ENCODE assay signal across 18 mouse cellular contexts in the genomic region with DNA sequence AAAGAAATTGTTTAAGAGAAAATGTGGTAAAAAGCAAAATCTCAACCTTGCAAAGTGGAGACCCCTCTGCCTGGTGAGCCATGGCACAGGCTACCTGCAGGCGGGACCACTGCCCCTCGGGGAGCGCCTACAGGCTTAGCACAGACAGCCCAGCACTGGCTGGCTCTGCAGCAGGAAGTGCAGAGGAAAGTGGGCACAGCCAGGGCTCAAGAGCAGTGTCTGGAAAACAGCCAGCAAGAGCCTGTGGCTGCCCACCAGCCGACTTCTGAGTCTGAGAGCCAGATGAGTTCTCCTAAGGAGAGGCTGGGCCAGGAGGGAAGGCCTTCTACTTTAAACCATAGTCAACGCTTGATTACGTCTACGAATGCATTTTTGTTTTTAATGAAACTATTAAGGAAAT. TPM values are rescaled to one million over a fixed set of nuclear protein-coding genes. Genes with fewer than 3 reads are reported as not detected.
A peak's percentile ranks its signal among the peaks of the same experiment; 100 is the strongest.
DNase-seq lines count a peak whose midpoint lies in the region; ATAC-seq and TF ChIP-seq lines count a peak whose summit lies in the region.
"Had no signal": no experiment of that assay in that cellular context is flagged by ENCODE, and none has a peak within 500 bp of the region (broad histone marks: within the 10 kb centered on the region; RNA-seq: fewer than 3 reads in every experiment).

No protein-coding gene starts in this region.

- no peaks in the 10 kb centered on the region for H3K9me3 ChIP-seq in heart, embryonic 16.5 days (replicated peaks; ENCODE audit: control insufficient read depth, low read length)
- no peaks in the 10 kb centered on the region for H3K9me3 ChIP-seq in limb, embryonic 13.5 days
- no peaks in the 10 kb centered on the region for H3K9me3 ChIP-seq in limb, embryonic 10.5 days (replicated peaks)
- H3K9me3 ChIP-seq: embryonic facial prominence, embryonic 13.5 days; hindbrain, embryonic 12.5 days; intestine, embryonic 15.5 days; kidney, embryonic 15.5 days; liver, embryonic 13.5 days; lung, embryonic 15.5 days; midbrain, embryonic 13.5 days had no signal

- ATAC-seq in heart, embryonic 16.5 days (replicated peaks; ENCODE audit: extremely low read depth, insufficient read depth, low FRiP score) = no peak
- no peak for ATAC-seq in limb, embryonic 13.5 days (ENCODE audit: low FRiP score, low read depth)
- peak; percentile 26; the same call in 1 of the 2 replicates for ATAC-seq in granulocyte monocyte progenitor cell, adult 5-6 weeks (replicated peaks; ENCODE audit: poor library complexity, severe bottlenecking)
- ATAC-seq: intestine, embryonic 15.5 days; midbrain, embryonic 13.5 days had no signal

- H3K27me3 ChIP-seq in heart, embryonic 16.5 days (ENCODE audit: control insufficient read depth, insufficient read depth, low read length) = no peaks in the 10 kb centered on the region
- no peaks in the 10 kb centered on the region for H3K27me3 ChIP-seq in heart, adult 2 months (ENCODE audit: control insufficient read depth, insufficient read depth, low read length)
- H3K27me3 ChIP-seq in limb, embryonic 13.5 days = no peaks in the 10 kb centered on the region
- no peaks in the 10 kb centered on the region for H3K27me3 ChIP-seq in limb, embryonic 10.5 days (ENCODE audit: low read depth, poor library complexity, severe bottlenecking)
- H3K27me3 ChIP-seq: embryonic facial prominence, embryonic 13.5 days; hindbrain, embryonic 12.5 days; intestine, embryonic 15.5 days; kidney, embryonic 15.5 days; liver, embryonic 13.5 days; lung, embryonic 15.5 days; midbrain, embryonic 13.5 days had no signal

- TF ChIP-seq EP300 in heart, adult 2 months (IDR thresholded peaks at IDR 0.05; ENCODE audit: insufficient read depth, low read depth, low read length) = no peak

- no peak overlapping the region for H3K9ac ChIP-seq in heart, embryonic 16.5 days (ENCODE audit: low read length)
- H3K9ac ChIP-seq in heart, adult 2 months (ENCODE audit: low read depth, low read length) = no peak overlapping the region
- H3K9ac ChIP-seq in limb, embryonic 13.5 days = peak overlapping the region; percentile 43; the same call in 1 of the 2 replicates
- H3K9ac ChIP-seq: embryonic facial prominence, embryonic 13.5 days; hindbrain, embryonic 12.5 days; intestine, embryonic 15.5 days; kidney, embryonic 15.5 days; liver, embryonic 13.5 days; lung, embryonic 15.5 days; midbrain, embryonic 13.5 days had no signal

- WGBS in heart, embryonic 16.5 days = 82% methylated on average over 7 of the region's 7 CpGs
- WGBS in heart, adult 2 months = 76% methylated on average over 7 of the region's 7 CpGs
- 75% methylated on average over 7 of the region's 7 CpGs for WGBS in limb, embryonic 13.5 days
- WGBS in limb, embryonic 10.5 days = 96% methylated on average over 7 of the region's 7 CpGs

- TF ChIP-seq CTCF in heart, adult 2 months (IDR thresholded peaks at IDR 0.05) = no peak

- H3K36me3 ChIP-seq in heart, embryonic 16.5 days (ENCODE audit: control insufficient read depth, insufficient read depth) = peaks cover 21% of the 10 kb centered on the region
- H3K36me3 ChIP-seq in heart, adult 2 months (ENCODE audit: control insufficient read depth, insufficient read depth, low read length) = peaks cover 7% of the 10 kb centered on the region
- H3K36me3 ChIP-seq in limb, embryonic 13.5 days = peaks cover 95% of the 10 kb centered on the region
- peaks cover 98% of the 10 kb centered on the region for H3K36me3 ChIP-seq in limb, embryonic 10.5 days

- peaks cover 2% of the 10 kb centered on the region; the same call in 1 of the 2 replicates for H3K79me2 ChIP-seq in heart, adult 2 months (replicated peaks; ENCODE audit: control insufficient read depth, insufficient read depth, low read length)

- H3K4me3 ChIP-seq in heart, embryonic 16.5 days (ENCODE audit: low read length) = no peak overlapping the region
- no peak overlapping the region for H3K4me3 ChIP-seq in heart, adult 2 months
- no peak overlapping the region for H3K4me3 ChIP-seq in limb, embryonic 13.5 days
- no peak overlapping the region for H3K4me3 ChIP-seq in limb, embryonic 10.5 days
- H3K4me3 ChIP-seq: embryonic facial prominence, embryonic 13.5 days; hindbrain, embryonic 12.5 days; intestine, embryonic 15.5 days; kidney, embryonic 15.5 days; liver, embryonic 13.5 days; lung, embryonic 15.5 days; midbrain, embryonic 13.5 days had no signal

- DNase-seq in cerebellum, postnatal 10 days = peak; percentile 67 to 76
- DNase-seq in cerebellum, adult 8-10 months = no peak
- no peak for DNase-seq in heart, adult 2 months
- DNase-seq in limb, embryonic 10.5 days (ENCODE audit: low spot score) = no peak
- DNase-seq in spleen, postnatal 4 days (ENCODE audit: low spot score in 2 of 2) = no peak
- DNase-seq: cerebellum, adult 18-20 months; liver, embryonic 13.5 days; thymus, postnatal 25 days had no signal

- no peak for TF ChIP-seq POLR2A in heart, adult 2 months (IDR thresholded peaks at IDR 0.05; ENCODE audit: insufficient read depth, low read depth, low read length)

- H3K27ac ChIP-seq in heart, embryonic 16.5 days (ENCODE audit: low read length) = 0 out of 2 replicates have a peak overlapping the region, but pooled peaks have one; percentile 10
- no peak overlapping the region for H3K27ac ChIP-seq in heart, adult 2 months
- no peak overlapping the region for H3K27ac ChIP-seq in limb, embryonic 13.5 days
- no peak overlapping the region for H3K27ac ChIP-seq in limb, embryonic 10.5 days
- H3K27ac ChIP-seq: embryonic facial prominence, embryonic 13.5 days; hindbrain, embryonic 12.5 days; intestine, embryonic 15.5 days; kidney, embryonic 15.5 days; liver, embryonic 13.5 days; lung, embryonic 15.5 days; macrophage; midbrain, embryonic 13.5 days had no signal

- no peak overlapping the region for H3K4me2 ChIP-seq in heart, embryonic 16.5 days (ENCODE audit: low read depth, low read length)
- no peak overlapping the region for H3K4me2 ChIP-seq in limb, embryonic 13.5 days (replicated peaks)
- H3K4me2 ChIP-seq: embryonic facial prominence, embryonic 13.5 days; hindbrain, embryonic 12.5 days; intestine, embryonic 15.5 days; kidney, embryonic 15.5 days; liver, embryonic 13.5 days; lung, embryonic 15.5 days; midbrain, embryonic 13.5 days had no signal

- intact Hi-C loops in heart, adult 2 months (cut with DNase I) = no loop called here

- H3K4me1 ChIP-seq in heart, embryonic 16.5 days (ENCODE audit: control insufficient read depth, insufficient read depth, low read length) = peaks cover 19% of the 10 kb centered on the region
- peaks cover 14% of the 10 kb centered on the region for H3K4me1 ChIP-seq in heart, adult 2 months (ENCODE audit: control insufficient read depth, insufficient read depth, low read length)
- H3K4me1 ChIP-seq in limb, embryonic 13.5 days = no peaks in the 10 kb centered on the region
- no peaks in the 10 kb centered on the region for H3K4me1 ChIP-seq in limb, embryonic 10.5 days
- H3K4me1 ChIP-seq: embryonic facial prominence, embryonic 13.5 days; hindbrain, embryonic 12.5 days; intestine, embryonic 15.5 days; kidney, embryonic 15.5 days; lung, embryonic 15.5 days; midbrain, embryonic 13.5 days had no signal

RNA-seq across cellular contexts. Expression of gene Sfswap, which starts 20.5 kb away (rescaled TPM):
- polyA plus RNA-seq in heart, embryonic 16.5 days (2015; fragmentation: Nextera tagmentation; extraction: Ambion mirVana) = 22.4 and 24.4 TPM in 2 replicates
- 10 to 100 TPM; 24.1 to 25.9 TPM for total RNA-seq in heart, adult 2 months (2021)
- 33.1 and 43.2 TPM in 2 replicates for polyA plus RNA-seq in heart, adult 2 months (2012; rRNA removed)
- polyA plus RNA-seq in limb, embryonic 13.5 days (2015; fragmentation: Nextera tagmentation; extraction: Ambion mirVana) = 56.2 and 59.9 TPM in 2 replicates
- 54.4 and 57.5 TPM in 2 replicates for polyA plus RNA-seq in limb, embryonic 10.5 days (2016; fragmentation: Nextera tagmentation; extraction: Ambion mirVana)
- total RNA-seq in granulocyte monocyte progenitor cell, adult 5-6 weeks (2014; fragmentation: Nextera tagmentation) = 75.3 and 87.2 TPM in 2 replicates
- 67.2 and 72.7 TPM in 2 replicates for total RNA-seq in granulocyte monocyte progenitor cell, adult 5-6 weeks (2017)

Comparison
In these comparisons a context has a peak if more than half of its experiments do, and no peak if none do; other contexts are left out.
1. DNase-seq: peak in cerebellum, postnatal 10 days (2 of 2); none in cerebellum, adult 8-10 months (single experiment), heart, adult 2 months (0 of 2), limb, embryonic 10.5 days (single experiment) and spleen, postnatal 4 days (0 of 2).